Mouse (Mus musculus): ENCODE measurements at regions not wholly inside any gene's neighbourhood (a gene's known extent, or its start where the extent isn't known, plus 50 kb on each side); places are given as distances from the start of the nearest gene placed in this dataset.
"Not testable (repeated sequence)": the region's sequence is repeated elsewhere in the genome, so short reads cannot be mapped to it uniquely, and the experiment has no call there.

GRCm38 (mm10) chr12:69524337-69525035, 58.3 kb downstream of the Vcpkmt start:
- intact Hi-C loops (cut with DNase I) = no loop called here

- intact Hi-C loops (cut with DNase I) = loop anchor here (10.0 kb wide), 1 partner anchor 45 kb away; no protein-coding TSS in a partner anchor
These were observed 63.0 kb downstream of the Vcpkmt start for GRCm38 (mm10) chr12:69519869-69520268.

- intact Hi-C loops (cut with DNase I) = loop anchor here (10.0 kb wide), 1 partner anchor 46 kb away; no protein-coding TSS in a partner anchor
These were observed 63.8 kb downstream of the Vcpkmt start for GRCm38 (mm10) chr12:69519028-69519427.

- intact Hi-C loops (cut with DNase I) = loop anchor here (10.0 kb wide), 1 partner anchor 47 kb away; no protein-coding TSS in a partner anchor
These were observed 65.2 kb downstream of the Vcpkmt start for GRCm38 (mm10) chr12:69517616-69518015.

GRCm38 (mm10) chr12:69516314-69516916, 66.4 kb downstream of the Vcpkmt start:
- intact Hi-C loops (cut with DNase I) = loop anchor here (10.0 kb wide), 1 partner anchor 48 kb away; no protein-coding TSS in a partner anchor

GRCm38 (mm10) chr12:69515850-69516249, 67.0 kb downstream of the Vcpkmt start:
- intact Hi-C loops (cut with DNase I) = loop anchor here (10.0 kb wide), 1 partner anchor 49 kb away; no protein-coding TSS in a partner anchor

GRCm38 (mm10) chr12:69515117-69515516, 67.7 kb downstream of the Vcpkmt start:
- intact Hi-C loops (cut with DNase I) = loop anchor here (10.0 kb wide), 1 partner anchor 50 kb away; no protein-coding TSS in a partner anchor

GRCm38 (mm10) chr12:69513166-69513565, 69.7 kb downstream of the Vcpkmt start:
- intact Hi-C loops (cut with DNase I) = loop anchor here (10.0 kb wide), 1 partner anchor 52 kb away; no protein-coding TSS in a partner anchor

- intact Hi-C loops (cut with DNase I) = loop anchor here (10.0 kb wide), 1 partner anchor 54 kb away; no protein-coding TSS in a partner anchor
These were observed 72.1 kb downstream of the Vcpkmt start for GRCm38 (mm10) chr12:69510736-69511135.

GRCm38 (mm10) chr12:69509180-69509579, 73.6 kb downstream of the Vcpkmt start:
- intact Hi-C loops (cut with DNase I) = not testable (repeated sequence)

- intact Hi-C loops (cut with DNase I) = no loop called here
These were observed 74.9 kb downstream of the Vcpkmt start for GRCm38 (mm10) chr12:69507906-69508305.

- intact Hi-C loops (cut with DNase I) = no loop called here
These were observed 75.5 kb downstream of the Vcpkmt start for GRCm38 (mm10) chr12:69507333-69507732.

- intact Hi-C loops (cut with DNase I) = no loop called here
These were observed 80.1 kb downstream of the Vcpkmt start for GRCm38 (mm10) chr12:69502706-69503070.

- intact Hi-C loops (cut with DNase I) = no loop called here
These were observed 80.8 kb downstream of the Vcpkmt start for GRCm38 (mm10) chr12:69501783-69502705.

- intact Hi-C loops (cut with DNase I) = no loop called here
These were observed 81.5 kb downstream of the Vcpkmt start for GRCm38 (mm10) chr12:69501346-69501730.

- intact Hi-C loops (cut with DNase I) = no loop called here
These were observed 82.1 kb downstream of the Vcpkmt start for GRCm38 (mm10) chr12:69500600-69501345.

- intact Hi-C loops (cut with DNase I) = no loop called here
These were observed 85.7 kb downstream of the Vcpkmt start for GRCm38 (mm10) chr12:69497121-69497520.

GRCm38 (mm10) chr12:69496341-69496904, 86.4 kb downstream of the Vcpkmt start:
- intact Hi-C loops (cut with DNase I) = no loop called here

- intact Hi-C loops (cut with DNase I) = no loop called here
These were observed 87.1 kb downstream of the Vcpkmt start for GRCm38 (mm10) chr12:69495776-69496175.

GRCm38 (mm10) chr12:69494648-69495047, 88.2 kb downstream of the Vcpkmt start:
- intact Hi-C loops (cut with DNase I) = no loop called here

Measured in adrenal gland (tissue).